Mouse (Mus musculus): ENCODE measurements around the gene Slc9a1. TPM values are rescaled to one million over a fixed set of nuclear protein-coding genes. Genes with fewer than 3 reads are reported as not detected.

Gene Slc9a1
- polyA plus RNA-seq, 1 experiment from 2014 or later: 12.8 TPM

GRCm38 (mm10) chr4:133404256-133404655 is 34.8 kb downstream of the Slc9a1 start:
- WGBS: 91% methylated on average over 5 of the region's 5 CpGs
- H3K9me3 ChIP-seq (replicated peaks; ENCODE audit: control insufficient read depth, low read length, poor library complexity, severe bottlenecking): no peaks in the 10 kb centered on the region
- ATAC-seq: no peak
- no peaks in the 10 kb centered on the region for H3K36me3 ChIP-seq (ENCODE audit: control insufficient read depth, insufficient read depth, low read length)
- H3K4me3 ChIP-seq (ENCODE audit: low read depth, low read length): no peak overlapping the region
- peaks cover 10% of the 10 kb centered on the region; the same call in 1 of the 2 replicates for H3K4me1 ChIP-seq (ENCODE audit: control insufficient read depth, insufficient read depth, low read length)
- H3K4me2 ChIP-seq (ENCODE audit: low read length): no peak overlapping the region
- no peak overlapping the region for H3K27ac ChIP-seq (ENCODE audit: low read length)
- no peaks in the 10 kb centered on the region for H3K27me3 ChIP-seq (ENCODE audit: control insufficient read depth, insufficient read depth, low read depth, low read length)
- H3K9ac ChIP-seq (ENCODE audit: low read depth, low read length): no peak overlapping the region

GRCm38 (mm10) chr4:133406313-133407056 is 37.0 kb downstream of the Slc9a1 start:
- 75% methylated on average over 8 of the region's 8 CpGs for WGBS
- no peaks in the 10 kb centered on the region for H3K9me3 ChIP-seq (replicated peaks; ENCODE audit: control insufficient read depth, low read length, poor library complexity, severe bottlenecking)
- no peak overlapping the region for H3K4me2 ChIP-seq (ENCODE audit: low read length)
- no peak overlapping the region for H3K27ac ChIP-seq (ENCODE audit: low read length)
- H3K27me3 ChIP-seq (ENCODE audit: control insufficient read depth, insufficient read depth, low read depth, low read length): no peaks in the 10 kb centered on the region
- no peak overlapping the region for H3K4me3 ChIP-seq (ENCODE audit: low read depth, low read length)
- H3K4me1 ChIP-seq (ENCODE audit: control insufficient read depth, insufficient read depth, low read length): peaks cover 10% of the 10 kb centered on the region; the same call in 1 of the 2 replicates
- ATAC-seq: no peak
- H3K9ac ChIP-seq (ENCODE audit: low read depth, low read length): no peak overlapping the region
- no peaks in the 10 kb centered on the region for H3K36me3 ChIP-seq (ENCODE audit: control insufficient read depth, insufficient read depth, low read length)

GRCm38 (mm10) chr4:133407114-133407787 is 37.7 kb downstream of the Slc9a1 start:
- H3K4me1 ChIP-seq (ENCODE audit: control insufficient read depth, insufficient read depth, low read length): peaks cover 6% of the 10 kb centered on the region; the same call in 1 of the 2 replicates
- WGBS: 77% methylated on average over 6 of the region's 6 CpGs
- H3K27ac ChIP-seq (ENCODE audit: low read length): peak overlapping the region; percentile 26
- H3K27me3 ChIP-seq (ENCODE audit: control insufficient read depth, insufficient read depth, low read depth, low read length): no peaks in the 10 kb centered on the region
- 0 out of 2 replicates have a peak, but pooled peaks have one; percentile 21 for ATAC-seq
- H3K4me2 ChIP-seq (ENCODE audit: low read length): no peak overlapping the region
- no peaks in the 10 kb centered on the region for H3K9me3 ChIP-seq (replicated peaks; ENCODE audit: control insufficient read depth, low read length, poor library complexity, severe bottlenecking)
- H3K36me3 ChIP-seq (ENCODE audit: control insufficient read depth, insufficient read depth, low read length): no peaks in the 10 kb centered on the region
- H3K9ac ChIP-seq (ENCODE audit: low read depth, low read length): no peak overlapping the region
- no peak overlapping the region for H3K4me3 ChIP-seq (ENCODE audit: low read depth, low read length)

- no peaks in the 10 kb centered on the region for H3K9me3 ChIP-seq (replicated peaks; ENCODE audit: control insufficient read depth, low read length, poor library complexity, severe bottlenecking)
- 71% methylated on average over 7 of the region's 7 CpGs for WGBS
- no peak overlapping the region for H3K4me3 ChIP-seq (ENCODE audit: low read depth, low read length)
- ATAC-seq: no peak
- peak overlapping the region; percentile 26 for H3K27ac ChIP-seq (ENCODE audit: low read length)
- H3K36me3 ChIP-seq (ENCODE audit: control insufficient read depth, insufficient read depth, low read length): peaks cover 2% of the 10 kb centered on the region; the same call in 1 of the 2 replicates
- no peaks in the 10 kb centered on the region for H3K27me3 ChIP-seq (ENCODE audit: control insufficient read depth, insufficient read depth, low read depth, low read length)
- H3K4me1 ChIP-seq (ENCODE audit: control insufficient read depth, insufficient read depth, low read length): peaks cover 6% of the 10 kb centered on the region; the same call in 1 of the 2 replicates
- H3K9ac ChIP-seq (ENCODE audit: low read depth, low read length): no peak overlapping the region
- H3K4me2 ChIP-seq (ENCODE audit: low read length): no peak overlapping the region
Observed at GRCm38 (mm10) chr4:133408006-133408405, 38.5 kb downstream of the Slc9a1 start.

- no peak overlapping the region for H3K4me3 ChIP-seq (ENCODE audit: low read depth, low read length)
- no peak overlapping the region for H3K4me2 ChIP-seq (ENCODE audit: low read length)
- no peak overlapping the region for H3K27ac ChIP-seq (ENCODE audit: low read length)
- no peak overlapping the region for H3K9ac ChIP-seq (ENCODE audit: low read depth, low read length)
- 89% methylated on average over 14 of the region's 14 CpGs for WGBS
- H3K27me3 ChIP-seq (ENCODE audit: control insufficient read depth, insufficient read depth, low read depth, low read length): no peaks in the 10 kb centered on the region
- ATAC-seq: no peak
- peaks cover 6% of the 10 kb centered on the region; the same call in 1 of the 2 replicates for H3K4me1 ChIP-seq (ENCODE audit: control insufficient read depth, insufficient read depth, low read length)
- no peaks in the 10 kb centered on the region for H3K9me3 ChIP-seq (replicated peaks; ENCODE audit: control insufficient read depth, low read length, poor library complexity, severe bottlenecking)
- H3K36me3 ChIP-seq (ENCODE audit: control insufficient read depth, insufficient read depth, low read length): peaks cover 5% of the 10 kb centered on the region; the same call in 1 of the 2 replicates
Observed at GRCm38 (mm10) chr4:133410994-133411393, 41.5 kb downstream of the Slc9a1 start.

- no peak for ATAC-seq
- Histone ChIP-seq H3K36me3 (ENCODE audit: control insufficient read depth, insufficient read depth, low read length) (peaks cover 8% of the 10 kb centered on the region; the same call in 1 of the 2 replicates), H3K27me3 (ENCODE audit: control insufficient read depth, insufficient read depth, low read depth, low read length) (no peaks in the 10 kb centered on the region), H3K9ac (ENCODE audit: low read depth, low read length) (no peak overlapping the region), H3K4me1 (ENCODE audit: control insufficient read depth, insufficient read depth, low read length) (peaks cover 6% of the 10 kb centered on the region; the same call in 1 of the 2 replicates), H3K27ac (ENCODE audit: low read length) (no peak overlapping the region), H3K4me3 (ENCODE audit: low read depth, low read length) (no peak overlapping the region), H3K4me2 (ENCODE audit: low read length) (no peak overlapping the region), H3K9me3 (replicated peaks; ENCODE audit: control insufficient read depth, low read length, poor library complexity, severe bottlenecking) (no peaks in the 10 kb centered on the region)
- 87% methylated on average over 14 of the region's 14 CpGs for WGBS
Observed at GRCm38 (mm10) chr4:133412096-133412495, 42.6 kb downstream of the Slc9a1 start.

GRCm38 (mm10) chr4:133412575-133413540 is 43.4 kb downstream of the Slc9a1 start:
- Histone ChIP-seq H3K36me3 (ENCODE audit: control insufficient read depth, insufficient read depth, low read length) (peaks cover 9% of the 10 kb centered on the region; the same call in 1 of the 2 replicates), H3K9ac (ENCODE audit: low read depth, low read length) (no peak overlapping the region), H3K4me3 (ENCODE audit: low read depth, low read length) (no peak overlapping the region), H3K9me3 (replicated peaks; ENCODE audit: control insufficient read depth, low read length, poor library complexity, severe bottlenecking) (no peaks in the 10 kb centered on the region), H3K27ac (ENCODE audit: low read length) (no peak overlapping the region), H3K27me3 (ENCODE audit: control insufficient read depth, insufficient read depth, low read depth, low read length) (no peaks in the 10 kb centered on the region), H3K4me1 (ENCODE audit: control insufficient read depth, insufficient read depth, low read length) (no peaks in the 10 kb centered on the region; the same call in 1 of the 2 replicates), H3K4me2 (ENCODE audit: low read length) (no peak overlapping the region)
- ATAC-seq: no peak
- 94% methylated on average over 16 of the region's 16 CpGs for WGBS

GRCm38 (mm10) chr4:133413617-133414016 is 44.1 kb downstream of the Slc9a1 start:
- peaks cover 14% of the 10 kb centered on the region; the same call in 1 of the 2 replicates for H3K36me3 ChIP-seq (ENCODE audit: control insufficient read depth, insufficient read depth, low read length)
- H3K4me1 ChIP-seq (ENCODE audit: control insufficient read depth, insufficient read depth, low read length): no peaks in the 10 kb centered on the region
- no peak overlapping the region for H3K4me3 ChIP-seq (ENCODE audit: low read depth, low read length)
- WGBS: 97% methylated on average over 7 of the region's 7 CpGs
- H3K27me3 ChIP-seq (ENCODE audit: control insufficient read depth, insufficient read depth, low read depth, low read length): no peaks in the 10 kb centered on the region
- no peak overlapping the region for H3K4me2 ChIP-seq (ENCODE audit: low read length)
- ATAC-seq: no peak
- no peaks in the 10 kb centered on the region for H3K9me3 ChIP-seq (replicated peaks; ENCODE audit: control insufficient read depth, low read length, poor library complexity, severe bottlenecking)
- H3K9ac ChIP-seq (ENCODE audit: low read depth, low read length): no peak overlapping the region
- H3K27ac ChIP-seq (ENCODE audit: low read length): no peak overlapping the region

All from midbrain, embryonic 16.5 days (tissue).